Mouse (Mus musculus) layer of hippocampus, adult 8-10 months (tissue): ENCODE data around the gene Btg3. TPM values are rescaled to one million over a fixed set of nuclear protein-coding genes. Genes with fewer than 3 reads are reported as not detected.
"Not testable (repeated sequence)": the region's sequence is repeated elsewhere in the genome, so short reads cannot be mapped to it uniquely, and the experiment has no call there.

Experiments used
- DNase-seq, 2 experiments: peaks; one replicate each; pipeline ENCODE4 v3.0.0; 2022; ENCODE audit warnings: low spot score in 2 of 2
- total RNA-seq, 4 experiments: library from RNA; stranded (reverse); gene quantifications; 2 replicates each; pipeline ENCODE4 v1.2.4; 2022

Btg3 gene
- 10 to 100 TPM; 13.7 to 16.6 (median 14.2) TPM for total RNA-seq

DNA sequence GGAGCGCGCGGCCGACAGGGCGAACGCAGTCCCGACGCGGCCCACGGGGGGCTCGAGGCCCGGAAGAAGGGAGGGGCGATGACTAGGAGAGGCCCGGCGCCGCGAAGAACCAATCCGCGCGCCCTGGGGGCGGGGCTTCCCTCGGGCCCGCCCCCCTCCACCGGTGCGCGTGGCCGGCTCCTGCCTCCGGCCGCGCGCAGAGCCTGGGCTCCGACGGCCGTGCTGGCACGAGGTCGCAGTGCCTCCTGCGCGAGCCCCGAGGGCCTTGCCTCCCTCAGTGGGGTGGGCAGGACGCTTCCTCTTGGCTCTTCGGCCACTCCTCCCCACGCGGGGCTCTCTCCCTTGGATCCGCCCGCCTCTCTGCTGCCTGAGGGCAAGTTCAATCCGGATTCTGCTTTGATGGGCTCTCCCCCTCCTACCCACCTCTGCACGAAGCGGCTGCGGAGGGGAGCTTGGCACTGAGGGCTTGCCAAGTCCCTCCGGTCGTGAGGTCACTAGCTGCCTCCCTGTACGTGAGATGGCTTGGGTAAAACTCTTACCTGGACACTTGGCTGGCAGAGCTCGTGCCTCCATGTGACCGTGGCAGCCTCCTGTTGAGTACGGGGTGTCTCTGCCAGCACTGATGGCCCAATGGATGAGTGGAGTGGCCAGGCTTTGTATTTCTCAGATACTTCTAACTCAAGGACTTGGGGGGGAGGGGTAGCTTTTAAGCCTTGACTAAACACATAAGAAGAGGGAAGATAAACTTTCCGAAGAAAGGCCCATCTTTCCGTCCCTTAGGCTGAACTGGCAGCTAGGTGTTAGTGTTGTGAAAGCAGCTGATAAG is at the start of gene Btg3:
Gene Btg3 (minus strand): TSS at position 448 of the 826 bp plus-strand sequence.
- DNase-seq = peak; percentile 52 to 70

DNA sequence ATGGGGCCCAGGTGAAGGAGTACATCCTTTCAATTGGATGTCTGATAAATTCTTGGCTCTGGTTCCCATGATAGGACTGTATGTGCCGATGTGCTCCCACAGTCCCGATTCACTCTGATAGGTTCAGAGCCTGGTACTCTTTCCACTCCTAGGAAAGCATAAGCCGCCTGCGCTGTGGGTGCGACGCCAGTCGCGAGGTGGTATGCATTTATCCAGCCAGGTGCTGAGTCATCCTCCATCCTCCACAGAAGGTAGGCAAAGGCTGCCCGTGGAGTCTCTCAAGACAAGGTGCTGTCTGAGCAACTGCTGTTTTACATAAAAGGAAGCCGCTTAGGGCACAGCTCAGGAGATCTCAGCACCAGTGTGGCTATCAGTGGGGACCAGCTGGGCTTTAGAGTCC is 40.7 kb upstream of the Btg3 start:
- DNase-seq = no peak

DNA sequence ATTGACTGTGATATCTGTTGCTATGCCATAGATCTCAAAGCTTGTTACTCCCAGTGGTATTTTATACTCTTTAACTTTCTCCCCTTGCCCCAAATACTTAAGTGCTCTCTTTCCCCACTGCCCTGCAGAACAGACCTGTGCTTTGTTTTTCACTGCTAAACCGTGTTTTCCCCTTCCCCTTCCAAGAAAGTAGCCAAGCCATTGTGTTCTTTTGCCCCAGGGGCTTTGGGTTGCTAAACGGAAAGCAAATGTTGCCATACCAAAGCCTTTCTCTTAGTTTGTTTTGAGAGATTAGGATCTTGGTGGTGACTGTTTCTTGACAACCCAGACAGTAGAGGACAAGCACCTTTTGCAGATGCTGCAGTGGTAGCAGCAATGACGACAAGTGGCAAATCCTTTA is 39.5 kb upstream of the Btg3 start:
- no peak for DNase-seq

GRCm38 (mm10) chr16:78409991-78410390 is 33.0 kb upstream of the Btg3 start:
- DNase-seq = no peak

- DNase-seq = no peak
These were observed 30.9 kb upstream of the Btg3 start for GRCm38 (mm10) chr16:78407855-78408254.

GRCm38 (mm10) chr16:78406657-78407056 is 29.7 kb upstream of the Btg3 start:
- no peak for DNase-seq

- no peak for DNase-seq
These were observed 25.3 kb upstream of the Btg3 start for GRCm38 (mm10) chr16:78402316-78402715.

GRCm38 (mm10) chr16:78399423-78399822 is 22.4 kb upstream of the Btg3 start:
- no peak for DNase-seq

GRCm38 (mm10) chr16:78398734-78399133 is 21.7 kb upstream of the Btg3 start:
- DNase-seq = no peak

GRCm38 (mm10) chr16:78391354-78391753 is 14.4 kb upstream of the Btg3 start:
- DNase-seq = no peak

DNA sequence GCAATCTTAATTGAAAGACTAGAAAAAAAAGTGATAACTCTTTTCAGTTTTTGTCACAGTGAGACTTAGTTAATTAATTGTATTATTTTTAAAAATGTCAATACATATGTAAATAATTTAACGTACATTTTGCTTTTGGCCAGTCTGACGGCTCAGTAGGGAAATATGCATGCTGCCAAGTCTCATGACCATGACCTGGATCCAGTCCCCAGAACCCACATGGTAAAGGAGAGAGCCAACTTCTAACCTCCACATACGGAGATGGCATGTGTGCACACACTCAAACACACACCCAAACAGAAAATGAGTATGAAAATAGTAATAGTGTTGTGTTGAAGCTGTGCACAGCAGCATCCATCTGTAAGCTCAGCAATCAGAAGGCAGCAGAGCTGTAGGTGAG is 13.0 kb upstream of the Btg3 start:
- no peak for DNase-seq

GRCm38 (mm10) chr16:78389122-78389521 is 12.1 kb upstream of the Btg3 start:
- no peak for DNase-seq

DNA sequence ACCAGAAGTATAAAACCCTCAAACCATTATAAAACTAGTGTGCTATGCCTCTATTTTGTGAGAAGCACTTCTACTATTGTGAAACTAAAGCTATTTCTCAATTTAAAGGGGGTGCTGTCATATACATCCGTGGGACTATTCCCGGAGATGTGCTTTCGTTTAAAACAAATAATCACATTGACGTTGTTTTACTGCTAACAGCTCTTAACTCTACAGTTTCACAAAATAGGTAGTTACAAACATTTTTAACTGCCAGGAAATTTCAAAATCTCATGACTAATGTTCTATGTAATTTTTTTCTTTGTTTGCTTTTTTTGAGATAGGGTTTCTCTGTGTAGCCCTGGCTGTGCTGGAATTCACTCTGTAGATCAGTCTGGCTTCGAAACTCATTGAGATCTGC is 1.5 kb upstream of the Btg3 start:
- DNase-seq = no peak

GRCm38 (mm10) chr16:78375821-78376691 is 936 bp downstream of the Btg3 start:
- DNase-seq = peak; percentile 9 to 25

GRCm38 (mm10) chr16:78375222-78375621 is 1.8 kb downstream of the Btg3 start:
- peak in 1 of 2 experiments; percentile 9 for DNase-seq

DNA sequence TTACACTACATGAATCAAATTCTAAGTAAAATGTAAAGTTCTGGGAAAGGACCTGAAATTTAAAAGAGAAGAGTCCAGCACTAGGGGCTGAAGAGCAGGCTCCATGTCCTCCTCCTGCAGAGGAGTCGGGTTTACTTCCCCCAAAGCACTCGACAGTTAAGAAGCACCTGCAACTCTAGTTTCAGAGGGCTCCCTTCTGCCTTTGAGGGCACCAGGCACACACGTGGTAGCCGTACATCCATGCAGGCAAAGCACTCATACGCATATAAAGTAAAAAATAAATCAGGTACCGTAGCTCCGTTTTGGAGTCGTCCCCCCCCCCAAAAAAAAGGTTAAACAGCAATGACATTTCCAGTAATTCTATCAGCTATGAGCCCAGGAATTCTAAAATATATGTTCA is 3.2 kb downstream of the Btg3 start:
- DNase-seq = no peak

- no peak for DNase-seq
These were observed 4.2 kb downstream of the Btg3 start for GRCm38 (mm10) chr16:78372786-78373185.

DNA sequence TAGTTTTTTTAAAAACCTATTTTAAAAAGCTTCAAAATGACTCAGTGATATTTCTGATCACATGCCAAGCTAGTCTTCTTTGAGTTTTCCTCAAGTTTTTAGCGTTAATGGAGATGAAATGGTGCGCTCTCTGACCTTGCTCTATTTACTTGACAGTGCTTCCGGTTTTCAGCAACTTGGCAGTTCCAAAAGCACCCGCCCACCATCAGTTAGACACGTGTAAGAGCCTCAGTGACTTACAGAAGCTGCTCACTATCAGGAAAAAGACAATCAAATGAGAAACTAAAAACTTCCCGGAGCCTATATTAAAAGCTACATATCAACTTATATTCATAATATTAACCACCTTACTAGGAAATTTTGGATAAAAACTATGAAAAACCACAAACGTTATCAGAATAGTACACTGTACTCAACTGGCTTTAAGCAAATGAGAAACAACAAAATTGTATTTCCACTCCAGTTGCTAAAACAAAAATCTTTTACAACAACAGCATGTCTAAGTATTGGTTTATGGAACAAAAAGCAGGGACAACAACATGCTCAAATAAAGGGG is 5.4 kb downstream of the Btg3 start:
- DNase-seq = no peak

DNA sequence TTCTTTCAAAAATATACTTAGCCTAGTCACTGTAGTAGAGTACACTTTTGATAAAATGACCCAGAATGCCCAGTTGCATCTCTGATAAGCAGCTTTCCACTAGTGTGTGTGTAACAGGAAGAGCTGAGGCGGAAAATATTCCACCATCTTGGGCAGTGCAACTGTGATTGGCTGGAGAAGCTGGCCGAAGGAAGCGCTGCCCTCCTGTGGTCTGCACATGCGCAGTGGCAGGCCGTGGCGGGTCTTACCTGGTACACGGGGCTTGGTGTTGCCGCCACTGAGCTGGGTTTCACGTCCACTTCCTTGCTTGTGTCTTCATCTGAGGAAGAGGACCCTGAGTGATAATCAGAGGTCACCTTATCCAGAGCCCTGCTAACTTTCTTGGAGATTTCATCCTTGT is 12.4 kb downstream of the Btg3 start:
- DNase-seq = not testable (repeated sequence)

GRCm38 (mm10) chr16:78361466-78361865 is 15.5 kb downstream of the Btg3 start:
- no peak for DNase-seq

- no peak for DNase-seq
These were observed 19.2 kb downstream of the Btg3 start for GRCm38 (mm10) chr16:78357757-78358156.

GRCm38 (mm10) chr16:78347328-78347926 is 29.6 kb downstream of the Btg3 start:
- DNase-seq = no peak
